In genomic region chr3:92753197-92753596, GRCm38 (mm10) we compare ENCODE assay signal across 27 mouse cellular contexts. TPM values are rescaled to one million over a fixed set of nuclear protein-coding genes. Genes with fewer than 3 reads are reported as not detected.
DNase-seq lines count a peak whose midpoint lies in the region; ATAC-seq and TF ChIP-seq lines count a peak whose summit lies in the region.
"Had no signal": no experiment of that assay in that cellular context is flagged by ENCODE, and none has a peak within 500 bp of the region (broad histone marks: within the 10 kb centered on the region; RNA-seq: fewer than 3 reads in every experiment).

No protein-coding gene starts in this region.

- H3K4me2 ChIP-seq in embryonic facial prominence, embryonic 11.5 days (ENCODE audit: low read depth, low read length) = no peak overlapping the region
- H3K4me2 ChIP-seq in kidney, postnatal 0 days (ENCODE audit: low read length) = no peak overlapping the region
- H3K4me2 ChIP-seq: limb, embryonic 15.5 days; midbrain, embryonic 11.5 days; neural tube, embryonic 15.5 days had no signal

- no peak overlapping the region for H3K27ac ChIP-seq in embryonic facial prominence, embryonic 11.5 days (replicated peaks; ENCODE audit: low read depth, low read length)
- no peak overlapping the region for H3K27ac ChIP-seq in embryonic facial prominence, embryonic 10.5 days (replicated peaks)
- no peak overlapping the region for H3K27ac ChIP-seq in kidney, postnatal 0 days
- H3K27ac ChIP-seq: limb, embryonic 15.5 days; neural tube, embryonic 15.5 days had no signal

- H3K9me3 ChIP-seq in embryonic facial prominence, embryonic 11.5 days (replicated peaks; ENCODE audit: control insufficient read depth, low read length) = no peaks in the 10 kb centered on the region
- no peaks in the 10 kb centered on the region for H3K9me3 ChIP-seq in embryonic facial prominence, embryonic 10.5 days
- no peaks in the 10 kb centered on the region for H3K9me3 ChIP-seq in kidney, postnatal 0 days (replicated peaks; ENCODE audit: low read length)
- no peaks in the 10 kb centered on the region for H3K9me3 ChIP-seq in E14TG2a.4 (ENCODE audit: low read length)
- H3K9me3 ChIP-seq: G1E; limb, embryonic 15.5 days; neural tube, embryonic 15.5 days had no signal

- H3K4me1 ChIP-seq in embryonic facial prominence, embryonic 11.5 days (ENCODE audit: control insufficient read depth, insufficient read depth, low read length) = no peaks in the 10 kb centered on the region
- H3K4me1 ChIP-seq in embryonic facial prominence, embryonic 10.5 days = no peaks in the 10 kb centered on the region
- H3K4me1 ChIP-seq in kidney, postnatal 0 days (replicated peaks; ENCODE audit: insufficient read depth, low read length) = no peaks in the 10 kb centered on the region
- no peaks in the 10 kb centered on the region for H3K4me1 ChIP-seq in E14TG2a.4 (replicated peaks; ENCODE audit: low read depth, low read length)
- H3K4me1 ChIP-seq: limb, embryonic 15.5 days; neural tube, embryonic 15.5 days had no signal

- no peak overlapping the region for H3K9ac ChIP-seq in embryonic facial prominence, embryonic 11.5 days (replicated peaks; ENCODE audit: low read length)
- H3K9ac ChIP-seq in kidney, postnatal 0 days (ENCODE audit: low read depth, low read length) = no peak overlapping the region
- H3K9ac ChIP-seq: limb, embryonic 15.5 days; liver, postnatal 0 days; neural tube, embryonic 15.5 days had no signal

- no peak for TF ChIP-seq POLR2A in brain, embryonic 14.5 days (IDR thresholded peaks at IDR 0.05; ENCODE audit: borderline replicate concordance, extremely low read depth, insufficient read depth, insufficient read length, poor library complexity, severe bottlenecking)

- DNase-seq in embryonic facial prominence, embryonic 11.5 days (ENCODE audit: low spot score) = peak; percentile 6
- no peak for DNase-seq in embryonic facial prominence, embryonic 10.5 days (ENCODE audit: low spot score)
- DNase-seq in kidney, postnatal 0 days (ENCODE audit: low spot score) = peak; percentile 1
- no peak for DNase-seq in kidney, adult 18-20 months
- peak; percentile 13 for DNase-seq in brain, embryonic 14.5 days (ENCODE audit: low read depth)
- no peak for DNase-seq in Muller cell, postnatal 12 days (ENCODE audit: inconsistent ontology term)
- DNase-seq in gastrocnemius, postnatal 4 days (ENCODE audit: low spot score in 2 of 2) = no peak
- DNase-seq: adrenal gland, adult 8-10 months; B cell, adult 2 months; cerebellum, adult 11-12 months; heart, adult 18-20 months; kidney, adult 2 months; liver, postnatal 0 days; lung, postnatal 36 days had no signal

- no peak overlapping the region for H3K4me3 ChIP-seq in embryonic facial prominence, embryonic 11.5 days (ENCODE audit: low read depth, low read length)
- H3K4me3 ChIP-seq in embryonic facial prominence, embryonic 10.5 days = no peak overlapping the region
- H3K4me3 ChIP-seq in kidney, postnatal 0 days (replicated peaks; ENCODE audit: low read depth, low read length) = no peak overlapping the region
- H3K4me3 ChIP-seq in E14TG2a.4 (replicated peaks; ENCODE audit: low read length) = no peak overlapping the region
- H3K4me3 ChIP-seq: limb, embryonic 15.5 days; myocyte; neural tube, embryonic 15.5 days had no signal

- no peaks in the 10 kb centered on the region for H3K36me3 ChIP-seq in embryonic facial prominence, embryonic 11.5 days (replicated peaks; ENCODE audit: control insufficient read depth, insufficient read depth, low read depth, low read length)
- no peaks in the 10 kb centered on the region for H3K36me3 ChIP-seq in embryonic facial prominence, embryonic 10.5 days (replicated peaks)
- no peaks in the 10 kb centered on the region for H3K36me3 ChIP-seq in kidney, postnatal 0 days (ENCODE audit: insufficient read depth, low read length)
- no peaks in the 10 kb centered on the region for H3K36me3 ChIP-seq in E14TG2a.4 (ENCODE audit: insufficient read depth, low read length)
- H3K36me3 ChIP-seq: G1E; limb, embryonic 15.5 days; neural tube, embryonic 15.5 days had no signal

- no peak for ATAC-seq in embryonic facial prominence, embryonic 11.5 days (replicated peaks; ENCODE audit: insufficient number of reproducible peaks, low FRiP score, low TSS enrichment, low read depth)
- no peak for ATAC-seq in kidney, postnatal 0 days (replicated peaks; ENCODE audit: low FRiP score, low read depth)
- ATAC-seq: forebrain, embryonic 16.5 days; liver, postnatal 0 days had no signal

- 39% methylated on average over 3 of the region's 3 CpGs for WGBS in embryonic facial prominence, embryonic 11.5 days
- WGBS in embryonic facial prominence, embryonic 10.5 days = 42% methylated on average over 3 of the region's 3 CpGs
- whole genome bisulfite sequencing in kidney, postnatal 0 days = 38% methylated on average over 3 of the region's 3 CpGs

- peak; percentile 39; the same call in 1 of the 2 replicates for TF ChIP-seq CTCF in kidney, postnatal 0 days (IDR thresholded peaks at IDR 0.05; ENCODE audit: low read depth)
- TF ChIP-seq CTCF in E14TG2a.4 (conservative IDR thresholded peaks at IDR 0.05; ENCODE audit: low read length) = peak; percentile 38
- no peak for TF ChIP-seq CTCF in brain, embryonic 14.5 days (IDR thresholded peaks at IDR 0.05; ENCODE audit: borderline replicate concordance, extremely low read depth, insufficient read depth, insufficient read length)

- no peaks in the 10 kb centered on the region for H3K27me3 ChIP-seq in embryonic facial prominence, embryonic 11.5 days (ENCODE audit: control insufficient read depth, insufficient read depth, low read length)
- H3K27me3 ChIP-seq in embryonic facial prominence, embryonic 10.5 days (replicated peaks; ENCODE audit: low read depth, poor library complexity, severe bottlenecking) = no peaks in the 10 kb centered on the region
- no peaks in the 10 kb centered on the region for H3K27me3 ChIP-seq in kidney, postnatal 0 days (ENCODE audit: insufficient read depth, low read length)
- H3K27me3 ChIP-seq in E14TG2a.4 (ENCODE audit: insufficient read depth, low read length) = no peaks in the 10 kb centered on the region
- H3K27me3 ChIP-seq: limb, embryonic 15.5 days; neural tube, embryonic 15.5 days had no signal

RNA-seq across cellular contexts. Expression of gene Lce1g, which starts 1.1 kb away (rescaled TPM):
- polyA plus RNA-seq in embryonic facial prominence, embryonic 11.5 days (2014; fragmentation: Nextera tagmentation; extraction: Ambion mirVana) = not detected in 2 replicates
- not detected in 2 replicates for polyA plus RNA-seq in embryonic facial prominence, embryonic 10.5 days (2016; fragmentation: Nextera tagmentation; extraction: Ambion mirVana)
- not detected in 2 replicates for polyA plus RNA-seq in kidney, postnatal 0 days (2015; fragmentation: Nextera tagmentation; extraction: Ambion mirVana)
- not detected in 2 replicates for polyA plus RNA-seq in brain, embryonic 14.5 days (2012; rRNA removed)
- not detected for total RNA-seq in gastrocnemius, postnatal 4 days (2021)
- total RNA-seq: adrenal gland, adult 8-10 months; G1E; gastrocnemius, adult 18-20 months; heart, adult 18-20 months; hematopoietic stem cell, adult 5-6 weeks; layer of hippocampus, postnatal 14 days; left cerebral cortex, postnatal 25 days had no signal
- polyA plus RNA-seq: forebrain, embryonic 16.5 days; G1E; heart, embryonic 14.5 days; kidney, adult 2 months; liver, postnatal 0 days; midbrain, embryonic 11.5 days; neural tube, embryonic 15.5 days; small intestine, adult 2 months had no signal

RNA-seq across cellular contexts. Expression of gene Lce1h, which starts 11.7 kb away (rescaled TPM):
- not detected in 2 replicates for polyA plus RNA-seq in embryonic facial prominence, embryonic 11.5 days (2014; fragmentation: Nextera tagmentation; extraction: Ambion mirVana)
- not detected in 2 replicates for polyA plus RNA-seq in embryonic facial prominence, embryonic 10.5 days (2016; fragmentation: Nextera tagmentation; extraction: Ambion mirVana)
- not detected in 2 replicates for polyA plus RNA-seq in kidney, postnatal 0 days (2015; fragmentation: Nextera tagmentation; extraction: Ambion mirVana)
- not detected in 2 replicates for polyA plus RNA-seq in brain, embryonic 14.5 days (2012; rRNA removed)
- total RNA-seq in gastrocnemius, postnatal 4 days (2021) = not detected
- total RNA-seq: adrenal gland, adult 8-10 months; G1E; gastrocnemius, adult 18-20 months; heart, adult 18-20 months; hematopoietic stem cell, adult 5-6 weeks; layer of hippocampus, postnatal 14 days; left cerebral cortex, postnatal 25 days had no signal
- polyA plus RNA-seq: forebrain, embryonic 16.5 days; G1E; heart, embryonic 14.5 days; kidney, adult 2 months; liver, postnatal 0 days; midbrain, embryonic 11.5 days; myocyte; neural tube, embryonic 15.5 days; small intestine, adult 2 months had no signal

RNA-seq across cellular contexts. Expression of gene Gm38119, which starts 14.3 kb away (rescaled TPM):
- polyA plus RNA-seq in embryonic facial prominence, embryonic 11.5 days (2014; fragmentation: Nextera tagmentation; extraction: Ambion mirVana) = not detected in 2 replicates
- polyA plus RNA-seq in embryonic facial prominence, embryonic 10.5 days (2016; fragmentation: Nextera tagmentation; extraction: Ambion mirVana) = not detected in 2 replicates
- not detected in 2 replicates for polyA plus RNA-seq in kidney, postnatal 0 days (2015; fragmentation: Nextera tagmentation; extraction: Ambion mirVana)
- not detected in 2 replicates for polyA plus RNA-seq in brain, embryonic 14.5 days (2012; rRNA removed)
- not detected for total RNA-seq in gastrocnemius, postnatal 4 days (2021)
- total RNA-seq: adrenal gland, adult 8-10 months; G1E; gastrocnemius, adult 18-20 months; heart, adult 18-20 months; hematopoietic stem cell, adult 5-6 weeks; layer of hippocampus, postnatal 14 days; left cerebral cortex, postnatal 25 days had no signal
- polyA plus RNA-seq: forebrain, embryonic 16.5 days; G1E; heart, embryonic 14.5 days; kidney, adult 2 months; limb, embryonic 15.5 days; liver, postnatal 0 days; midbrain, embryonic 11.5 days; myocyte; neural tube, embryonic 15.5 days; small intestine, adult 2 months had no signal

RNA-seq across cellular contexts. Expression of gene Lce1i, which starts 25.5 kb away (rescaled TPM):
- polyA plus RNA-seq in embryonic facial prominence, embryonic 11.5 days (2014; fragmentation: Nextera tagmentation; extraction: Ambion mirVana) = not detected in 2 replicates
- polyA plus RNA-seq in embryonic facial prominence, embryonic 10.5 days (2016; fragmentation: Nextera tagmentation; extraction: Ambion mirVana) = not detected in 2 replicates
- polyA plus RNA-seq in kidney, postnatal 0 days (2015; fragmentation: Nextera tagmentation; extraction: Ambion mirVana) = not detected in 2 replicates
- not detected in 2 replicates for polyA plus RNA-seq in brain, embryonic 14.5 days (2012; rRNA removed)
- not detected for total RNA-seq in gastrocnemius, postnatal 4 days (2021)
- total RNA-seq: adrenal gland, adult 8-10 months; G1E; gastrocnemius, adult 18-20 months; heart, adult 18-20 months; hematopoietic stem cell, adult 5-6 weeks; layer of hippocampus, postnatal 14 days; left cerebral cortex, postnatal 25 days had no signal
- polyA plus RNA-seq: forebrain, embryonic 16.5 days; G1E; heart, embryonic 14.5 days; kidney, adult 2 months; liver, postnatal 0 days; midbrain, embryonic 11.5 days; myocyte; neural tube, embryonic 15.5 days; small intestine, adult 2 months had no signal

RNA-seq across cellular contexts. Expression of gene Lce1f, which starts 33.0 kb away (rescaled TPM):
- polyA plus RNA-seq in embryonic facial prominence, embryonic 11.5 days (2014; fragmentation: Nextera tagmentation; extraction: Ambion mirVana) = not detected in 2 replicates
- not detected in 2 replicates for polyA plus RNA-seq in embryonic facial prominence, embryonic 10.5 days (2016; fragmentation: Nextera tagmentation; extraction: Ambion mirVana)
- not detected in 2 replicates for polyA plus RNA-seq in kidney, postnatal 0 days (2015; fragmentation: Nextera tagmentation; extraction: Ambion mirVana)
- polyA plus RNA-seq in brain, embryonic 14.5 days (2012; rRNA removed) = not detected in 2 replicates
- not detected for total RNA-seq in gastrocnemius, postnatal 4 days (2021)
- total RNA-seq: adrenal gland, adult 8-10 months; G1E; gastrocnemius, adult 18-20 months; heart, adult 18-20 months; hematopoietic stem cell, adult 5-6 weeks; layer of hippocampus, postnatal 14 days; left cerebral cortex, postnatal 25 days had no signal
- polyA plus RNA-seq: forebrain, embryonic 16.5 days; G1E; heart, embryonic 14.5 days; kidney, adult 2 months; liver, postnatal 0 days; midbrain, embryonic 11.5 days; neural tube, embryonic 15.5 days; small intestine, adult 2 months had no signal

Comparison
In these comparisons a context has a peak if more than half of its experiments do, and no peak if none do; other contexts are left out.
1. DNase-seq: peak in embryonic facial prominence, embryonic 11.5 days (single experiment), kidney, postnatal 0 days (single experiment) and brain, embryonic 14.5 days (single experiment); none in embryonic facial prominence, embryonic 10.5 days (single experiment), kidney, adult 18-20 months (single experiment), Muller cell, postnatal 12 days (single experiment) and gastrocnemius, postnatal 4 days (0 of 2).